Mouse (Mus musculus): ENCODE data around the gene Zcchc3. TPM values are rescaled to one million over a fixed set of nuclear protein-coding genes. Genes with fewer than 3 reads are reported as not detected.
"Not testable (repeated sequence)": the region's sequence is repeated elsewhere in the genome, so short reads cannot be mapped to it uniquely, and the experiment has no call there.

Gene Zcchc3
- 10 to 100 TPM; 12.5 to 13.8 TPM for total RNA-seq (2021)

DNA sequence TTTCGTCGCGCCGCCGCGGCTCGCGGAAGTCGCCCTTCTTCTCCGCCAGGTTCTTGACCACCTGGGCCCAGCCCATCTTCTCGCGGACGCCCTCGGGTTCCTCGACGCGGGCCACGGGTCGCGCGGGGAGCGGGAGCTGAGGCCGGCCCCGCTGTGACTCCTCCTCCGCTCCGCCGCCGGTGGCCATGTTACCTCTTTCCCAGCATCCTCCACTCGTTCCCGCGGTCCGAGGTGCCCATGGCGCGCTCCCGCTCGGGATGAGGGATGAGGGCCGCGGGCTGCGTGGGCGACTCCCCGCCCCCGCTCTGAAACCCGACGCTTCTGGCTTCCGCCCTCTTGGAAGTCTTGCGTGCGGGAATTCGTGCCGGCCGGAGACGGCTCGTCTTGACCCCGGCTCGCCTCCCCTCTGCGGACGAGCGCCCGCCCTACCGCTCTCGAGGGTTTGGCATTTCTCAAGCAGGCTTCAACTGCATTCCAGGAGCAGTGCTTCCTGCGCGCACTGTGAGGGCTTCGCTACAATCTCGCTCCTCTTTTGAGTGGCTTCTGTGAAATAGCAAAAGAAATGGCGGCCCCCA is at the start of gene Zcchc3:
TSS of gene Zcchc3 (minus strand) at position 437 of the 575 bp plus-strand sequence.
- intact Hi-C loops (cut with DNase I) = no loop called here
- peak; percentile 91 for DNase-seq

DNA sequence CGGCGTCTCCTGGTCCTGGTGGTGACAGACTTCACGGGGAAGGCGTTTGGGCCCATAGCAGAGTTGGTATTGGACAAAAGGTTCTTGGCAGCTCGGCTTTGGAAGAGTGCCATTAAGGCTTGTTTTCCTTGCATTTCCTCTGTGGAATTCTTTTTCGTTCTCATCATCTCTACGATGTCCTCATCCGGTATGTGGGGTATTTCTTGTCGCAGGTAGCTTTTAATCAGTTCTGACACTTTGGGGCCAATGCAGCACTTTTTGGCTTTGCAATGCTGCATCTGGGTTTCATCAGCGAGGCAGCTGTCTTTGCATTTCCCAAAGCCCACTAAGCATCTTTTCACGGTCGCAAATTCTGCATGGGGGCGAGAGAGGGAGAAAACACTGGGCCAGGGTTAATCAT is 44.4 kb upstream of the Zcchc3 start:
- intact Hi-C loops (cut with DNase I) = no loop called here
- DNase-seq = no peak

DNA sequence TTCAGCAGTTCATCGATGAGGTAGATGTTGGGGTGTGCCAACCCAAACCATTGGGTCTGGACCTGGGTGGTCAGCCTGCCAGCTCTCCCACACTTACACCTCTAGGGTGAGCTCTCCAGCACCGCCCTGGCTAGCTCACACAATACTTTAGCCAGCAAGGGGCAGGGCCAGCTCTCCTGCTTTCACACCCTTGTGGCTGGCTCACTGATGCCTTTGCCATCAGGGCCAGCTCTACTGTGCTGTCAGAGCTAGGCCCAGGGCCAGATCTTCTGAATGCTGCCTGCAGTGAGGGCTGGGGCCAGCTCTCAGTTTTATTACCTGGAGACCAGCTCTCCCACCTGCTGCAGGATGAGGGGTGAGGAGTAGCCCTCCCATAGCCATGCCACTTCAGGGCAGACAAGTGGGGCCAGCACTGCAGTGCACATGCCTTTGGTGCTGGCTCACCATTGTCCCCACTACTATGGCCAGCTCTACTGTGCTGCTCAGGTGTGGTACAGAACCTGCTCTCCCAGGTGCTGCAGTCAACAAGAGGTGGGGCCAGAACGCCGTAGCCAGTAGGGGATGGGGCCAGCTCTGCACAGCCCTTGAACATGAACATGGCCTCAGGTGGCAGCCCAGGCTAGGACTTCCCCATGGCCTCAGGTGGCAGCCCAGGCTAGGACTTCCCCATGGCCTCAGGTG is 37.4 kb upstream of the Zcchc3 start:
- no peak for DNase-seq
- intact Hi-C loops (cut with DNase I) = no loop called here

DNA sequence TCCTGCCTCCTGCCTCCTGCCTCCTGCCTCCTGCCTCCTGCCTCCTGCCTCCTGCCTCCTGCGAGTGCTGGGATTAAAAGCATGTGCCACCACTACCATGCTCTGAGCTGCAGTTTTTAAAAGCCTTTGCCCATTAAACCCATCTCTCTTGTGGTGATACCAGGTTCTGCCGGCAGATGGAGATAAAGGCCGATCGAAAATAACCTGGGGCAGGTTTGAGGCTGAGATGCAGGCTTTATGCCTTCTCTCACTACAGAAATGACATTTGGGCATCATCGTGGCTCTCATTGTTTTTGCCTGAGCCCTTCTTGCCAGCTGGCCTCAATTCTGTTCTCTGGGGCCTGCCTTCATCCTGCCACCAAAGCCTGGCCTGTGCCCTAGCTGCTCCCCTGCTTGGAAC is 35.4 kb upstream of the Zcchc3 start:
- intact Hi-C loops (cut with DNase I) = no loop called here
- DNase-seq = peak; percentile 73

DNA sequence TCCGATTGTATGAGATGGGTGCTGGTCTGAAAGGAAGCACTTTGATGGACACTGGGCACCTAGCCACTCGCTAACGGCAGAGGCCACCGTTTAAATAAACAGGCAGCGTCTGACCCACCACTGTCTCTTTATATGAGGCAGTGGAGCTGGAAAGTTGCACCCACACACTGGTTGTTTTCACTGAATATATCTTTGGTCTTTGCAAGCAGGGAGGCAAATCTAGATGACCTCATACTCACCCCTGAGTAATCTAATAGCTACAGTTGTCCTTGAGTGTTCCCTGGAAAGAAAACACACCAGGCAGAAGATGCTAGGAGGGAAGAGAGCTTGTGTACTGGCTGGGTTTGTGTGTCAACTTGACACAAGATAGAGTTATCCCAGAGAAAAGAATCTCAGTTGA is 32.6 kb upstream of the Zcchc3 start:
- intact Hi-C loops (cut with DNase I) = no loop called here
- DNase-seq = no peak

DNA sequence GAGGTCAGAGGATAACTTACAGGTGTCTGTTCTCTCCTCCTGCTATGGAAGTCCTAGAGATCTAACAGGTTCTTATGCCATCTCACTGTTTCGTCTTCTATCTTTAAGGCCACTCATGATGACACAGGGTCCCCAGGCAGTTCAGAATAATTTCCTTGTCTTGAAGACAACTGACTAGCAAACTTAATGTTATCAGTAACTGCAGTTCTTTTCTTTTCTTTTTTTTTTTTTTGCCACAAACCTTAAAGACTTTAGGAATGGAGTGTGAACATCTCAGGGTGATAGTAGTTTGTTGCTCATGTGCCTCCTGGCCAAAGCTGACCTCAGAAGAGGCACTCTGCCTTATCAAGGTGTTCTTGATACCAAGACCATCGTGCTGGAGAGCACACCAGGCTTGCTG is 31.8 kb upstream of the Zcchc3 start:
- no peak for DNase-seq
- intact Hi-C loops (cut with DNase I) = no loop called here

DNA sequence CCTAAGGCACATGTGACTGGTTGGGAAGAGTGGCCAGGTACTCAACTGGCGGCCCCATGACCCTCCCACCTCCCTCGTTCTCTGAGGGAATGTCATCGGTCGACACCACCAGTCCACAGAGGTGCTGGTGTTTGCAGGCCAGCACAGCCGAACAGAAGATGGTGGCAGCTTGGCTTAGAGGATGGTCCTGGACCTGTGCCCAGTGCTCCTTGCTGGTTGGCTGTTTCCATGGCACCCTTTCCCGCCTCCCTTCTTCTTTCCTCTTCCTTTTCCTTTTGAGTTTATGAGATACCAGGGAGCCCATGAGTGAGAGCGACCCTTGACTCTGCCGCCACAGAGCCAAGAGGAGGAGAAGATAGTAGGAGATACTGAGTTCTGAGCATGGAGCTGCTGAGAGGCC is 28.5 kb upstream of the Zcchc3 start:
- intact Hi-C loops (cut with DNase I) = no loop called here
- DNase-seq = peak; percentile 79

DNA sequence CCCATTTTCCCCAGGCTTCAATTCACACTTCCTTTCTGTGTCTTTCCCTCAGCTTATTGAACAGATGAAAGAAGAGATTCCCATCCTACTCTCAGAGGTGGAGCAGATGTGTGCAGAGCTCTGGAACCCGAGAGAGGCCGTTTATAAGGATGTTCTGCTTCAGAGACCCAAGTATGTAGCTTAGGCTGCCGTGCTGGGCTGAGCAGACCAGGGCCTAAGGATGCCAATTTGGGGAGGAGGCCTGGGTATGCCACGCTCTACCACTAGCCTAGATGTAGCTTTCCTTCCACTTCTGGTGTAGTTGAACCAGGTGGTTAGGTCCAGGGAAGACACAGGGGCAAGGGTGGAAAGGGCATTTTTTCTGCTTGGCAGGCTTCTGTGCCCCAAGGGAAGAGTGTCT is 27.5 kb upstream of the Zcchc3 start:
- DNase-seq = no peak
- intact Hi-C loops (cut with DNase I) = no loop called here

DNA sequence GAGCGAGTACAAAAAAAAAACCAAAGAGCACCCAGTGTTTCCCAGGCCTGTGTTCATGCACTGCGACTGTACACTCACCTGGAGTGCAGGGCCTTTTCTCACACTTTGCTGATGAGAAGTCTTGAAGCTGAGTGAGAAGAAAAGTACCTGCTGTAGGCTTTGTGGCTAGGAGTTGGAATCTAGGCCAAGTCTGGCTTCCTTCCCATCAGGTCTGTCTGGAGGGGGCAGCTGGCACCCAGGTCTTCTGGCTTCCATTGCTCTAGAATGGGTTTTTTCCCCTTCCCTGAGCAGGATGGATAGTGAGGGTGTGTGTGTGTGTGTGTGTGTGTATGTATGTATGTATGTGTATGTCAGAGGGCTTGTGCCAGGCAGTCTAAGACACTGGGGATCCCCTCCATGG is 25.0 kb upstream of the Zcchc3 start:
- intact Hi-C loops (cut with DNase I) = loop anchor here (5.0 kb wide), 1 partner anchor 48 kb away; no protein-coding TSS in a partner anchor
- no peak for DNase-seq

DNA sequence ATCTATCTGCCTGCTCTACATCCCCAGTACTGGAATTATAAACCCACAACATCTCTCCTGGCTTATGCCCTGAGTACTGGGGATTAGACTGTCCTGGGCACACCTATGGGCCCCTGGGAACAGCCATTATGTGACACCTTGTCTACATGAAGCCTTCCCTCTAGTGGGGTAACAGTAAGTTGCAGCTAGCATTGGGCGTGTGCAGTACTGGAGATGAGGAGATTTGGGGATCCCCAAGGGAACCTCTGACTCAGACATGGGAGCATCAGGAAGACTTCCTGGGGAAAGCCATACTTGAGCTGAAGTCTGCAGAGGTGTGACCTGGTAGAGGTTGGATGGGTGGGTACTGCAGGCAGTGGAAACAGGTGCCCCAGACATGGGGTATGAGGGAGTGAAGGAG is 24.1 kb upstream of the Zcchc3 start:
- no peak for DNase-seq
- intact Hi-C loops (cut with DNase I) = loop anchor here (5.0 kb wide), 1 partner anchor 47 kb away; no protein-coding TSS in a partner anchor

DNA sequence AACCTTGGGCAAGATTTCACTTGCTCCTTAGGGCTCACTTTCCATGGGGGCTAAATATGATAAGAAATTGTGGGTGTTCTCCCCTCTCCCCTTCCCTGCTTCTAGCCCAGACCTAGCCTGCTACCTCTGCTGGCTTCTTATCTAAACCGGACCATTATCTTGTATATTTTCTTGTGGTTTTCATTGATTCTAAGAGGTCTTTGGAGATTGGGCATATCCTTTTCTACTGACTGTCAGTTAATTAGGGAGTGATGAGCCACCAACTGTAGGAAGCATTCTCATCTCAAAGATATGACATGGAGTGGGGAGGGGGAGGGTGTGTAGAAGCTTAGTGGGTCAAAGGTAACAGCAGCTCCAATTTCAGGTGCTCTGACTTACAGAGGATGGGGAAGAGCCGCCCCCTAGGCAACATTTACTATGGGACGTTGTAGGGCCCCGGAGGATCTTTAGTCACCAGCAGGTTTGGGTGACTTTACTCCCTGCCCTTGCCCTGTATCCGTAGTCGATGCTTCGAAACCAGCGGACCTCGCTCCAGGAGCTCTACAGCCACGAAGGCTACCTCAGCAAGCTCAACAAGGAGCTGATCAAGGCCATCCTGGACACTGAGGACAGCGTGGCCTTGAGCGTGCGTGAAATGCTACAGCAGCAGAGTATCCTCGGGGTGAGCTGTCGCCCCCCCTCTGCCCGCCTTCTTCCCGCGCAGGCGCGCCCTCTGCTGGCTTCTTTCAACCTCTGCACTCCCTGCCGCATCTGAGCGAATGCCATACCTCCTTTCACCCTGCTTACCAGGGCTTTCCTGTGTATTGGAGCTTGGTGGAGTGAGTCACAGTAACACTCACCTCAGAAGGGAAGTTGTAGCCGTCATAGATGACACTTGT is 22.4 kb upstream of the Zcchc3 start:
- intact Hi-C loops (cut with DNase I) = loop anchor here (5.0 kb wide), 1 partner anchor 45 kb away; no protein-coding TSS in a partner anchor
- peak; percentile 88 for DNase-seq

DNA sequence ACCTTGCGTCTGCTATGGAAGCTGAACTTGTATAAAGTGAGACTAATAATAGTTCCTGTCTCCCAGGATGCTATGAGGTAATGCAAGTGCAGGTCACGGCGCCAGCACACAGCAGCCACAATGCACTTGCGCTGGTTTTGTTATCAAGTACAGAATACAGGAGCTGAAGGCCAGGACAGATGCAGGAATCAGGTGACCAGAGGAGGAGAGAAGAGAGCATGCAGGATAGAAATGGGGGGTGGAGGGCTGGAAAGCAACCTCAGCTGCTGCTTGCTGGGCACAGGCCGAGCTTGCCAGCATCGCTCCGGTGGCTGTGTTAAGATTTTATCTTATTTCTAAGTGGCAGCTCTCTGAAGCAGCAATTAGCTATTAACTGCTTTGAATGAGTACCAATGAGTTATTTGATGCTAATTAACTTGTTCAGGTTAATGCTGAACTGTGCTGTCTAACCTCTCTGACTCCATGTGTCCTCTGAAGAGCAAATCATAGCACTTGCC is 21.6 kb upstream of the Zcchc3 start:
- no peak for DNase-seq
- intact Hi-C loops (cut with DNase I) = loop anchor here (5.0 kb wide), 1 partner anchor 44 kb away; no protein-coding TSS in a partner anchor

DNA sequence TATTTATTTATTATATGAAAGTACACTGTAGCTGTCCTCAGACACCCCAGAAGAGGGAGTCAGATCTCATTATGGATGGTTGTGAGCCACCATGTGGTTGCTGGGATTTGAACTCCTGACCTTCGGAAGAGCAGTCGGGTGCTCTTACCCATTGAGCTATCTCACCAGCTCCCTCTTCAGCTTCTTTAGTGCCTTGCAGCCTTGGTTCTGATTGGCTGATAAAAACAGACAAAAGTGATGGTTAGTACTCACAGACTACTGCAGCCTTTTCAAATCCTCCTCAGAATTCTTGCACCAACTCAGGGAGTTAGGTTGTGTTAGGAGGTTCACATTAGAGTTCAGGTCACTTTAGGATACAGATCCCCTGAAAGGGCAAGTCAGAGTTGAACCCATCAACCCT is 13.7 kb upstream of the Zcchc3 start:
- DNase-seq; intact Hi-C loops (cut with DNase I): not testable (repeated sequence)

DNA sequence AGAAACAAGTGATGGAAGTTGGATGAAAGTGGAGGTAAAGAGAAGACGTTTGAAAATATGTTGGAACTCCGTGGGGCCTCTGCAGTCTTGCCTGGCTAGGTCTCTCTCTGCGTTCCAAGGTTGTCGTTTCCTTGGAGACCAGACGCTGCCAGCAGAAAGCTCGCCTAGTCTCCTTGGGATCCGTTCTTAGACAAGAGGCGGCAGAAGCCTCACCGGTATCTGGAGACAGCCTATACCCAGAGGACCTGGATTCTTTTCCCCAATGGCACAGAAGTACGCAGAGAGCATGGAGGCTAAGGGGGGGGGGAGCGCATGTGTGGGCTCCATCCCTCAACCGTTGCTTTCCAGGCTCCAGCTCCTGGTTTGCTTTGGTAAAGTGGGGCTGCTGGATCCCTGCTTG is 12.7 kb upstream of the Zcchc3 start:
- DNase-seq = no peak
- intact Hi-C loops (cut with DNase I) = no loop called here

DNA sequence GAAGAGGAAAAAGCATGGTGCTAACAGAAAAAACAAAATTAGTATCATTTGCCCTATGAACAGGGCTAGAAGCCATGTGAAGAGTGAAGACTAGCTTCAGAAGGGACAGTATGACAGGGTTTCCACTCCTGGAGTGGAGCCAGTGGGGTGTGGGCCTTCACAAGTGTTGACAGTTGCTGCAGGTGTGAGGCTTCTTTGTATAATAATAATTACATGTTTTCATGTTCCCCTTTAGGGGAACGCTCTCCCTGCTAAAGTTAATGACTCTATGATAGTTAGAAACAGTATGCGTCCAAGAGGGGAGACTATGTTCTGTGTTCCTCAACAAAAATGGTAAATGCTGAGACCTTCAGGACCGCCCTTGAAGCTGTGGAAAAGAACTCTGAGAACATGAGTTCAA is 959 bp upstream of the Zcchc3 start:
- intact Hi-C loops (cut with DNase I) = no loop called here

DNA sequence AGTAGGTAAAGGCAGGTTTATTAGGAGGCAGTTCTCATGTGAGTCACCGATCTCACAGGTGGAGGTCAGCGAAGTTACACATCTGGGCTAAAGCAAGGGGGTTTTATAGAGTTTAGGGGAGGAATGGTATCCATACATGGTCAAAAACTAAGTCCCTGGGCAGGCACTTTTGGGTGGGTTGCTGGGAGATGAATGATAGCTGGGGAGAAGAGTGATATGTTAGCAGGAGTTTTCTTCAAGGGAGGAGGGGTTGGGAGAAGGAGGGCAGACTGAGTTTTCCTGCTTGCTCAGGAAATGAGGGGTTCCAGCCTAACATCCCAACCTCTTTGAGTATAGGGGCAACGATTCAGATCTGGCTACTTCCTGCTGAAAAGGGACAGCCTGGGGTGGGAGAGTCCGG is 460 bp upstream of the Zcchc3 start, which contains the start of gene 6820408C15Rik:
TSS of gene 6820408C15Rik (plus strand) at position 301 of the 400 bp plus-strand sequence.
- no peak for DNase-seq
- intact Hi-C loops (cut with DNase I) = no loop called here

More for the DNA sequence above, 959 bp upstream of the Zcchc3 start:
- no peak for DNase-seq

DNA sequence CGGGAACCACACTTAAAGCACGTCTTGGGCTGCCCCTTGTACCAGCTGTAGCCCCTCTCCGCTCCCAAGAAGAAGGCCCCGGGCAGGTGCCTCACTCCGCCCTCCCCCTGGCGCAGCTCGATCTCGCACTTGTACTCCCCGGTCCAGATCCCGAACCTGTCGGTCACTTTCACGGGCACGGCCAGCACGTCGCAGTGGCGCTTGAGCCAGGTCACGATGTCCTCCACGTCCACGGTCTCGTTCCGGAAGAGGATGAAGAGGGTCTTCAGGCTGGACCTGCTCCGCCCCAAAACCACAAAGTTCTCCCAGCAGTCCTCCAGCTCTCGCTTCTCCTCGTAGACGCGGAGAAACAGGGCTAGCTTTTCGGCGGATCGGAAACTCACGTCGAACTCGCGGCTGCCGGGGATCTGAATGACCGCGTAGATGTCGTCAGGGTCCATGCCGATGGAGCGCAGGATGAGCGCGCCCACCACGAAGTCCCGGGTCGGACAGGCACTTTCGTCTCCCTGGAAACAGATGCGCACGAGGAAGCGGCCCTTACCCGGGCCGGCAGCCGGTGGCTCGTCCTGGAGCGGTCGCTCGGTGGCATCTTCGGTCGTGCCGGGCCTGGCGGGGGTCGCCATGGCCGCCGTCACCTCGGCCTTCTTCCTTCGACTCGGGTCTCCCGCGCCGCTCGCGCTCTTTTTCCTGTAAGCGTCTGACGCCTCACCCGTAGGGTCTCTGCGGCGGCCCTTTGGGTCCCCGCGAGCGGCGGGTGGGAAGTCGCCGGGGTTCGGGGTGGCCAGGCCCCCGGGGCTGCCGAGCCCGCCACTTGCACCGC is 852 bp downstream of the Zcchc3 start:
- intact Hi-C loops (cut with DNase I) = no loop called here
- DNase-seq = peak; percentile 45

DNA sequence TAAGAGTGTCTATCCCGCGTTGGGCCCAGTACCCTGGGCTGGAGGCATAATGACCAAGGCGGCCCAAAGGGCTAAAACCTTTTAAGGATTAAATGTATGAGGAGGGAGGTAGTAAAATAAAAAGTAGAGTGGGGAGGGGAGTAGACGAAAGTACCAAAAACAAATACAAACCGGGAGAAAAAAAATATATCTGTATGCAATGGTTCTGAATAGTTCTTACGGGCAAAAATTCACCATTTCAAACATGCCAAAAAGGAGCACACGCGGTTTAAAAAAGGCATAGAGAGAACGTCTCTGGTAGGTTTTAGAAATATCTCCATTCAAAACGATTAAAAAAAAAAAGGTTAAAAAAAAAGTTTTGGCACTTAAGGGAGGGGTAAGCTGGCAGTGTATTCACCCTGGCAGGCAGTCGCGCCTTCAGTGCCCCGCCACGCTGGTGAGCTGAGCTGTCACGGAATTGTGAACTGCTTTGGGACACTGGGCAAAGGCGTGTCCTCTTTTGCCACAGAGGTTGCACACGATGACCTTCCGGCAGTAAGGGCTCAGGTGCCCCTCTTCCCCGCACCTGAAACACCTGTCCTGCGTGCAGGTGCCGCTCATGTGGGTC is 1.6 kb downstream of the Zcchc3 start:
- intact Hi-C loops (cut with DNase I) = no loop called here
- DNase-seq = no peak

DNA sequence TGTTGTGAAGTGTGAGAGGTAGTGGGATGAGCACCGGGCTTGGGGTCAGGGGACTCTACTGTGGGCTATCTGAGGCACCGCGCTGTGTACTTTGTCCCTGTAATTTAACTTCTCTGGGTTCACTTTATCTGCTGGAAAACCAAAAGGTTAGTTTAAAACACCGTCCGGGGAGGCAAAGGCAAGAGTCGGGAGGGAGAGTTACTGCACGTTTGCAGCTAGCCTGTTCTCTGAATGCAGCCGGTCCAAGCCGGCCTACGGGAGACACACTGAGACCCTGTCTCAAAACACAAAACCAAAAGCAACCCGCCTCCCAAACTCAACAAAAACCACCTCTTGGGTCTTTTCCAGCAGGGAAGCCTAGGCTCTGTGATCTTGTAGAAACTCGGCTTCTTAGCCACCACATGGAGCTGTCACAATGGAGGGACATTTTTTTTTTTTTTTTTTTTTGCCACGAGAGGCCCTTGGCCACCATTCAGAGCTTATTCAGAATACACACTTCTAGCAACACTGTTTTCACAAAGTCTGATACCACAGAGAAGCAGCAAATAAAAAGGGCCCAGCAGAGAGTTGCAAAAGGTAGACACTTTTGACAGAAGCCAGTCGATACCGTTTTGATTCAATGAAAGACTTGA is 2.2 kb downstream of the Zcchc3 start:
- intact Hi-C loops (cut with DNase I) = no loop called here
- no peak for DNase-seq

Measured in left cerebral cortex, postnatal 4 days (tissue).